Mouse (Mus musculus) thymus, postnatal 0 days (tissue): ENCODE results near the gene Cped1. TPM values are rescaled to one million over a fixed set of nuclear protein-coding genes. Genes with fewer than 3 reads are reported as not detected.
"Not testable (repeated sequence)": the region's sequence is repeated elsewhere in the genome, so short reads cannot be mapped to it uniquely, and the experiment has no call there.

ENCODE experiments used
- DNase-seq: peaks from one replicate; pipeline ENCODE4 v3.0.0-alpha.2; 2015; ENCODE audit warnings: low spot score
- polyA plus RNA-seq: library from polyadenylated mRNA; unstranded; fragments of >200 nt; fragmentation: Nextera tagmentation; extraction: Ambion mirVana; gene quantifications from 2 replicates; pipeline ENCODE4 v1.2.1, GENCODE M21; 2015

Cped1 gene
- polyA plus RNA-seq, 1 experiment from 2014 or later, result 0.72 TPM

GRCm38 (mm10) chr6:22026358-22026673 lies 40.6 kb downstream of the Cped1 start:
- DNase-seq, result no peak

- DNase-seq, result no peak
Observed at GRCm38 (mm10) chr6:22026761-22027594, 41.3 kb downstream of the Cped1 start.

- no peak for DNase-seq
Observed at GRCm38 (mm10) chr6:22027854-22028253, 42.1 kb downstream of the Cped1 start.

- DNase-seq, result no peak
Observed at GRCm38 (mm10) chr6:22030381-22030780, 44.7 kb downstream of the Cped1 start.

GRCm38 (mm10) chr6:22033188-22033587 lies 47.5 kb downstream of the Cped1 start:
- no peak for DNase-seq

- DNase-seq, result no peak
Observed at GRCm38 (mm10) chr6:22035408-22035807, 49.7 kb downstream of the Cped1 start.

- DNase-seq, result no peak
Observed at GRCm38 (mm10) chr6:22035895-22036294, 50.2 kb downstream of the Cped1 start.

GRCm38 (mm10) chr6:22036396-22036795 lies 50.7 kb downstream of the Cped1 start:
- DNase-seq, result no peak

- DNase-seq, result no peak
Observed at GRCm38 (mm10) chr6:22036911-22037310, 51.2 kb downstream of the Cped1 start.

- no peak for DNase-seq
Observed at GRCm38 (mm10) chr6:22037441-22038050, 51.8 kb downstream of the Cped1 start.

GRCm38 (mm10) chr6:22039666-22040065 lies 54.0 kb downstream of the Cped1 start:
- DNase-seq, result not testable (repeated sequence)

GRCm38 (mm10) chr6:22044880-22045605 lies 59.3 kb downstream of the Cped1 start:
- no peak for DNase-seq

GRCm38 (mm10) chr6:22047101-22047500 lies 61.4 kb downstream of the Cped1 start:
- DNase-seq, result no peak

- no peak for DNase-seq
Observed at GRCm38 (mm10) chr6:22049093-22049492, 63.4 kb downstream of the Cped1 start.

GRCm38 (mm10) chr6:22051526-22051925 lies 65.8 kb downstream of the Cped1 start:
- DNase-seq, result no peak

GRCm38 (mm10) chr6:22053014-22053413 lies 67.3 kb downstream of the Cped1 start:
- no peak for DNase-seq

- DNase-seq, result no peak
Observed at GRCm38 (mm10) chr6:22064341-22064740, 78.6 kb downstream of the Cped1 start.

GRCm38 (mm10) chr6:22070603-22071322 lies 85.0 kb downstream of the Cped1 start:
- DNase-seq, result no peak

- DNase-seq, result no peak
Observed at GRCm38 (mm10) chr6:22071323-22071840, 85.7 kb downstream of the Cped1 start.

- no peak for DNase-seq
Observed at GRCm38 (mm10) chr6:22072737-22073136, 87.0 kb downstream of the Cped1 start.
